1 mouse cellular context compared by ENCODE assay signal in genomic region chr17:45972405-45972804, GRCm38 (mm10).
TF ChIP-seq lines count a peak whose summit lies in the region.

No protein-coding gene starts in this region.

TF ChIP-seq in MEL, 35 proteins besides CTCF, POLR2A, EP300 and RAD21:
- TF ChIP-seq USF2 (IDR thresholded peaks at IDR 0.05; ENCODE audit: borderline replicate concordance in 1 of 2, insufficient read depth in 1 of 2, low read depth in 1 of 2, low read length in 2 of 2): no peak
- TF ChIP-seq TBP (IDR thresholded peaks at IDR 0.05; ENCODE audit: low read depth, low read length): no peak
- TF ChIP-seq POLR2AphosphoS5 (IDR thresholded peaks at IDR 0.05; ENCODE audit: borderline replicate concordance, low read depth, low read length): no peak
- peak; percentile 46; the same call in 1 of the 2 replicates for TF ChIP-seq ZNF384 (IDR thresholded peaks at IDR 0.05; ENCODE audit: low read depth, low read length)
